Mouse (Mus musculus) hindbrain, embryonic 13.5 days (tissue): Measurements from ENCODE around the gene Scgb2b11. TPM values are rescaled to one million over a fixed set of nuclear protein-coding genes. Genes with fewer than 3 reads are reported as not detected.
"Not testable (repeated sequence)": the region's sequence is repeated elsewhere in the genome, so short reads cannot be mapped to it uniquely, and the experiment has no call there.

ENCODE experiments used
- ATAC-seq: fragments of 200-750 bp; cut with Nextera tagmentation; 2 replicates; pipeline ENCODE4 v1.8.0; 2017; ENCODE audit warnings: moderate TSS enrichment; ENCODE audit not compliant: low FRiP score
- H3K27ac ChIP-seq: fragments of 300-500 bp; sonication (generic); 2 replicates; pipeline ENCODE4 v1.5.1; 2015; ENCODE audit warnings: inconsistent platforms, mild to moderate bottlenecking, moderate library complexity
- H3K27me3 ChIP-seq: fragments of 300-500 bp; sonication (generic); 2 replicates; pipeline ENCODE4 v1.6.1; 2015; ENCODE audit warnings: mild to moderate bottlenecking, inconsistent platforms
- H3K36me3 ChIP-seq: fragments of 300-500 bp; sonication (generic); 2 replicates; pipeline ENCODE4 v1.6.1; 2015; ENCODE audit warnings: mild to moderate bottlenecking, inconsistent platforms
- H3K4me1 ChIP-seq: fragments of 300-500 bp; sonication (generic); replicated peaks from 2 replicates; pipeline ENCODE4 v1.6.1; 2015; ENCODE audit warnings: inconsistent platforms
- H3K4me2 ChIP-seq: fragments of 300-500 bp; sonication (generic); 2 replicates; pipeline ENCODE4 v1.6.1; 2015; ENCODE audit warnings: inconsistent platforms, mild to moderate bottlenecking, moderate library complexity
- H3K4me3 ChIP-seq: fragments of 300-500 bp; sonication (generic); 2 replicates; pipeline ENCODE4 v1.5.1; 2015; ENCODE audit warnings: mild to moderate bottlenecking, inconsistent platforms
- H3K9ac ChIP-seq: fragments of 300-500 bp; sonication (generic); 2 replicates; pipeline ENCODE4 v1.6.1; 2015; ENCODE audit warnings: mild to moderate bottlenecking, inconsistent platforms
- H3K9me3 ChIP-seq: fragments of 300-500 bp; sonication (generic); 2 replicates; pipeline ENCODE4 v1.6.1; 2016; ENCODE audit warnings: inconsistent platforms
- WGBS: fragments of 180-500 bp; shearing (Covaris S2); methylation state at CpG from one replicate; pipeline ENCODE4 v1.1.7; 2015; 5-methylcytosine and 5-hydroxymethylcytosine counted together
- polyA plus RNA-seq: library from polyadenylated mRNA; unstranded; fragments of >200 nt; fragmentation: Nextera tagmentation; extraction: Ambion mirVana; gene quantifications from 2 replicates; pipeline ENCODE4 v1.2.1, GENCODE M21; 2015

The Scgb2b11 gene
- not detected in 2 replicates for polyA plus RNA-seq

DNA sequence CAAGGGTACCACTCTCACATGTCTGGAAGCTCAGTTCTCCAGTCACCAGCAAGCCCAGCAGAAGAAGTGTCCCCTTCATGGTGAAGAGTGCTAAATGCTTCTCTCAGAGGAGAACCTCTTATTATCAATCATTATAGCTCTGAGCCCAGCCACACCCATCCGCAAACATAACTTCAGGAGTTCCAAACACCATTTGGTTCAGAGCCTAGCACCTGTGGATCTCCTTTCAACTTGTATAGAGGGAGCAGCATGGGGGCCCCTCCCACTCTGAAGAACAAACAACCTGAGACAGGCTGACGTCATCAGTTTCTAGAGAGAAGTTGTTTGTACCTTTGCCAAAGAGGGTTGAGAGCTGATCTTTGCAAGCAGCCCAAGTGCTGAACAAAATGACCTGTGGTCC lies at the start of gene Scgb2b11:
Gene Scgb2b11, minus strand, starts transcription at position 101 of the 400 bp plus-strand sequence.
- 92% methylated on average over 2 of the region's 2 CpGs for WGBS

DNA sequence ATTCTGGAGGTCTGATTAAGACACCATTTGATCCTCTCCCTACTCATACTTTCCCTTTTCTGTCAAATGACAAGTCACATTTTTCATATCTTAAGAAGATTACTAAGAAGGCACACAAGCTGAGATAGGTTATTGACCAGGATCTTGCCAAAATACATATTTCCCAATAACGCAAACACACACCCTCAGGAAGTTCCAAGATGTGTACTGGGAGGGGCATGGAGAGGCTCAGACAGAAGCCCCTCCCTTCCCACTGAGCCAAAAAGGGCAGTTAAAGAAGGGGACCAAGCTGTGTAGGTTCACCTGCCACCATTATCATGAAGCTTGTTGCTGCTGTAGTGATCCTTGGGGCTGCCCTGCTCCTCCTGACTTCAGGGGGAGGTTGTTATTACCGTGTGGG lies 11.6 kb upstream of the Scgb2b11 start, which contains the start of gene Scgb1b11:
Gene Scgb1b11, plus strand, starts transcription at position 301 of the 400 bp plus-strand sequence.
- H3K27ac ChIP-seq, H3K9ac ChIP-seq, H3K36me3 ChIP-seq, H3K4me3 ChIP-seq, H3K9me3 ChIP-seq, H3K27me3 ChIP-seq, H3K4me2 ChIP-seq, ATAC-seq, H3K4me1 ChIP-seq: not testable (repeated sequence)
- WGBS: no CpG with 5 or more reads among the region's 2 CpGs

More for the DNA sequence above, at the start of gene Scgb2b11:
- H3K9ac ChIP-seq, H3K4me3 ChIP-seq, H3K36me3 ChIP-seq, H3K9me3 ChIP-seq, H3K4me2 ChIP-seq, H3K27ac ChIP-seq, ATAC-seq, H3K4me1 ChIP-seq, H3K27me3 ChIP-seq: not testable (repeated sequence)

Other genes starting within 250 kb of the Scgb2b11 start
- not detected in 2 replicates for gene Scgb1b10, start 110.3 kb downstream of the Scgb2b11 start, polyA plus RNA-seq
- gene Scgb1b11, start 11.7 kb upstream of the Scgb2b11 start, polyA plus RNA-seq: not detected in 2 replicates
- gene Scgb2b12, start 116.1 kb upstream of the Scgb2b11 start, polyA plus RNA-seq: not detected in 2 replicates
- not detected in 2 replicates for gene Scgb1b12, start 123.0 kb upstream of the Scgb2b11 start, polyA plus RNA-seq
- gene Scgb1b29, start 230.4 kb upstream of the Scgb2b11 start, polyA plus RNA-seq: not detected in 2 replicates